Comparison of ENCODE assay signal across 15 mouse cellular contexts in genomic region chr1:39512183-39512582, GRCm38 (mm10).
"Had no signal": no experiment of that assay in that cellular context is flagged by ENCODE, and none has a peak within 500 bp of the region (broad histone marks: within the 10 kb centered on the region; RNA-seq: fewer than 3 reads in every experiment).

No protein-coding gene starts in this region.

- H3K27me3 ChIP-seq: midbrain, embryonic 13.5 days; midbrain, embryonic 15.5 days; neural tube, embryonic 12.5 days had no signal

- H3K9ac ChIP-seq: lung, embryonic 14.5 days; midbrain, embryonic 13.5 days; midbrain, embryonic 15.5 days; neural tube, embryonic 12.5 days had no signal

- H3K36me3 ChIP-seq: midbrain, embryonic 13.5 days; midbrain, embryonic 15.5 days; neural tube, embryonic 12.5 days had no signal

- DNase-seq: lung, adult 18-20 months; lung, embryonic 14.5 days; lung, postnatal 10 days; lung, postnatal 4 days; retina, postnatal 1 day; right cerebral cortex, adult 18-20 months; right cerebral cortex, postnatal 25 days; right cerebral cortex, postnatal 4 days; spleen, adult 18-20 months; thymus, adult 18-20 months; thymus, postnatal 14 days; thymus, postnatal 36 days had no signal

- H3K27ac ChIP-seq: midbrain, embryonic 13.5 days; midbrain, embryonic 15.5 days; neural tube, embryonic 12.5 days had no signal

- H3K9me3 ChIP-seq: midbrain, embryonic 13.5 days; midbrain, embryonic 15.5 days; neural tube, embryonic 12.5 days had no signal

- H3K4me1 ChIP-seq: midbrain, embryonic 13.5 days; midbrain, embryonic 15.5 days; neural tube, embryonic 12.5 days had no signal

- H3K4me3 ChIP-seq: midbrain, embryonic 13.5 days; midbrain, embryonic 15.5 days; neural tube, embryonic 12.5 days had no signal
